Mouse (Mus musculus) cerebellum, postnatal 36 days (tissue): ENCODE measurements at regions not wholly inside any gene's neighbourhood (a gene's known extent, or its start where the extent isn't known, plus 50 kb on each side); places are given as distances from the start of the nearest gene placed in this dataset.
"Not testable (repeated sequence)": the region's sequence is repeated elsewhere in the genome, so short reads cannot be mapped to it uniquely, and the experiment has no call there.

Experiments
- DNase-seq, 2 experiments: peaks; one replicate each; pipeline ENCODE4 v3.0.0; 2021 to 2022; ENCODE audit warnings: mixed read lengths in 2 of 2

- not testable (repeated sequence) for DNase-seq
Measured at GRCm38 (mm10) chrX:105655591-105655990, 108.5 kb upstream of the Fgf16 start.

GRCm38 (mm10) chrX:105670531-105670930 lies 93.5 kb upstream of the Fgf16 start:
- DNase-seq, result no peak

DNA sequence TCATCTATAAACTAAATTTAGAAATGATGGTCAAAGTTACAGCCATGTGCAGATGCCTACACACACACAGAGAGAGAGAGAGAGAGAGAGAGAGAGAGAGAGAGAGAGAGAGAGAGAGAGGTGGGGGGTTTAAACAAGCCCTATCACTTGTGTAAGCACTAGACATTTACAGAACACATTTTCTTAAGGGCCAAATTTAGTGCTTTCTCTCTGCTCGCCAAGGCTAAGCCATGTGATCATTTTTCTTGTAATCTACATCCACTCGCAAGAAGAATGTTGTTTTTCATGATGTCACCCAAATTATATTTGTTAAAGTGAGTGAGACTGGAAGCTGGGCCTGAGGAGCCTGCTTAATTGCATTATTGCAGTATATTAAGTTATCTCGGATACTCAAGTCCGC lies 92.8 kb upstream of the Fgf16 start:
- DNase-seq, result no peak

- DNase-seq, result no peak
Measured at GRCm38 (mm10) chrX:105674860-105675259, 89.2 kb upstream of the Fgf16 start.

- no peak for DNase-seq
Measured at GRCm38 (mm10) chrX:105683678-105684077, 80.4 kb upstream of the Fgf16 start.

DNA sequence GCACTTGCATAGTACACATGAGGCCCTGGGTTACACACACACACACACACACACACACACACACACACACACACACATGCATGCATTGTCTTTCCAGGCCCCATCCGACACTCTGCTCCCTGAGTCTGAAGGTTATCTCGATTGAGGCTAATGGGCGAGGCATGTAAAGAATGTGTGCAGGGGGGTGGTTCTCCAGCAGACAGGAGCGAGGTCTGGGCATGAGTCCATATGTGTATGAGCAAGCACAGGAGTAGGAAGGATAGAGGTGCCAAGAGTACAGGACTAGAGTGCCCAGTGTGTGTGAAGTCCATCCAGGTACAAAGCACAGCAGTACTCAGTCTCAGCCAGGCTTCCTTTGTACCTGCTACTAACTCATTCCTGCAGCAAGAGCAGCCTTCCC lies 79.6 kb upstream of the Fgf16 start:
- peak in 1 of 2 experiments; percentile 3 for DNase-seq

- no peak for DNase-seq
Measured at GRCm38 (mm10) chrX:105710676-105711241, 53.3 kb upstream of the Fgf16 start.
